Mouse (Mus musculus) lung, adult 2 months (tissue): ENCODE data around the gene Olfr1377.

ENCODE experiments used
- CTCF ChIP-seq: fragments of 200-500 bp; IDR thresholded peaks from 2 replicates; pipeline ENCODE4 v1.5.1; 2011; ENCODE audit warnings: mild to moderate bottlenecking, low read length, control low read depth; ENCODE audit not compliant: insufficient read depth
- POLR2A ChIP-seq: fragments of 200-500 bp; IDR thresholded peaks from 2 replicates; pipeline ENCODE4 v1.6.1; 2011; ENCODE audit warnings: low read depth, mild to moderate bottlenecking, control low read depth, low read length, borderline replicate concordance; ENCODE audit errors: extremely low read depth

DNA sequence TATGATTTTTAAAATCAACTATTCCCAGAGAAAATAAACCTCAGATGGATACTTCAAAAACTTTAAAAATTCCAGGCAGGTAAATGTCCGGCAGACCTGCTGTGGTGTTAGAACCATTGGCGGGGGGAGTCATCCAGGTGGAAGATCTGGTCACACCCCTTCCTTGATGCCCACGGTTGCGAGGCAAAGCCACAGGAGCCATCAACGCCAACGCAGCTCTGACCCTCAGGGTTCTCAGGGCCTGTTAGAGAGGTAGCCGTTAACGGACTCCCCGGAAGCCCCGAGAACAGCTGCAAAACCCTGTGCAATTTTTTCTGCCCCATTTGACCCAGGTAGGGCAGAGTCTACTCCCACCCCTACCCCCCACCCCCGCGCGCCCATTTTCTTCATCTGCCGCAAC, 38.3 kb upstream of the Olfr1377 start, which contains the start of gene 4933414I15Rik:
- TF ChIP-seq CTCF, result no peak
- TF ChIP-seq POLR2A, result no peak
